Mouse (Mus musculus) neural tube, embryonic 14.5 days (tissue): ENCODE data around the gene Sectm1a. TPM values are rescaled to one million over a fixed set of nuclear protein-coding genes. Genes with fewer than 3 reads are reported as not detected.
"Not testable (repeated sequence)": the region's sequence is repeated elsewhere in the genome, so short reads cannot be mapped to it uniquely, and the experiment has no call there.

Source experiments
- ATAC-seq: fragments of 200-750 bp; cut with Nextera tagmentation; 2 replicates; pipeline ENCODE4 v1.8.0; 2017; ENCODE audit warnings: low read depth, mild to moderate bottlenecking, moderate TSS enrichment, moderate library complexity
- H3K27ac ChIP-seq: fragments of 300-500 bp; sonication (generic); 2 replicates; pipeline ENCODE4 v1.5.1; 2014; ENCODE audit warnings: low read depth, mild to moderate bottlenecking, control low read depth, low read length, moderate library complexity, mixed read lengths
- H3K27me3 ChIP-seq: fragments of 300-500 bp; sonication (generic); 2 replicates; pipeline ENCODE4 v1.6.1; 2014; ENCODE audit warnings: low read length; ENCODE audit not compliant: control insufficient read depth, insufficient read depth
- H3K36me3 ChIP-seq: fragments of 300-500 bp; sonication (generic); 2 replicates; pipeline ENCODE4 v1.6.1; 2014; ENCODE audit warnings: low read length, mixed read lengths; ENCODE audit not compliant: control insufficient read depth, insufficient read depth
- H3K4me1 ChIP-seq: fragments of 300-500 bp; sonication (generic); 2 replicates; pipeline ENCODE4 v1.6.1; 2014; ENCODE audit warnings: low read length; ENCODE audit not compliant: control insufficient read depth, insufficient read depth
- H3K4me2 ChIP-seq: fragments of 300-500 bp; sonication (generic); 2 replicates; pipeline ENCODE4 v1.6.1; 2014; ENCODE audit warnings: mild to moderate bottlenecking, low read depth, low read length, control low read depth
- H3K4me3 ChIP-seq: fragments of 300-500 bp; sonication (generic); 2 replicates; pipeline ENCODE4 v1.5.1; 2014; ENCODE audit warnings: low read depth, low read length, control low read depth, mixed read lengths
- H3K9ac ChIP-seq: fragments of 300-500 bp; sonication (generic); replicated peaks from 2 replicates; pipeline ENCODE4 v1.6.1; 2014; ENCODE audit warnings: low read depth, mild to moderate bottlenecking, control low read depth, low read length, mixed read lengths
- H3K9me3 ChIP-seq: fragments of 300-500 bp; sonication (generic); 2 replicates; pipeline ENCODE4 v1.6.1; 2016; ENCODE audit warnings: low read length; ENCODE audit not compliant: control insufficient read depth
- WGBS: fragments of 180-500 bp; shearing (Covaris S2); extraction: QIAGEN DNeasy Blood & Tissue Kit; methylation state at CpG from one replicate; pipeline ENCODE4 v1.1.7; 2014; 5-methylcytosine and 5-hydroxymethylcytosine counted together
- polyA plus RNA-seq: library from polyadenylated mRNA; unstranded; fragments of >200 nt; fragmentation: Nextera tagmentation; extraction: Ambion mirVana; gene quantifications from 2 replicates; pipeline ENCODE4 v1.2.1, GENCODE M21; 2014

Sectm1a gene
- polyA plus RNA-seq, 1 experiment from 2014 or later: not detected

GRCm38 (mm10) chr11:121082250-121082649 is 1.2 kb upstream of the Sectm1a start:
- Histone ChIP-seq H3K4me1 (no peaks in the 10 kb centered on the region), H3K27ac (no peak overlapping the region), H3K4me3 (no peak overlapping the region), H3K9ac (no peak overlapping the region), H3K4me2 (no peak overlapping the region), H3K27me3 (no peaks in the 10 kb centered on the region), H3K9me3 (no peaks in the 10 kb centered on the region), H3K36me3 (no peaks in the 10 kb centered on the region)
- WGBS: 81% methylated on average over 3 of the region's 3 CpGs
- ATAC-seq: no peak

DNA sequence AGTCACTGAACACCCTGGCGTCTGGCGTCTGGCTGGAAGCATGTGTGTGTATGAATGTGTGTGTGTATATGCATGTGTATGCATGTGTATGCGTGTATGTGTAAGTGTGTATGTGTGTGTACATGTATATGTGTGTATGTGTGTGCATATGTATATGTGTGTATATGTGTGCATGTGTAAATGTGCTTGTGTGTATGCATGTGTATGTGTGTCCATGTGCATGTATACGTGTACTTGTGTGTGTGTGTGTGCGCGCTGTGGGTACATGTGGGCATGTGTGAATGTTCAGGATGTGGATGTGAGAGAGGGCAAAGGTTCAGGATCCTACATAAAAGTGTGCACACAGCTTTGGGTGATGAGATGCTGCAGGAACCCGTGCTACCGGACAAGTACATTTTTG is 690 bp downstream of the Sectm1a start:
- H3K27ac ChIP-seq: no peak overlapping the region
- H3K9me3 ChIP-seq: no peaks in the 10 kb centered on the region
- no peak overlapping the region for H3K9ac ChIP-seq
- H3K27me3 ChIP-seq: no peaks in the 10 kb centered on the region
- H3K36me3 ChIP-seq: no peaks in the 10 kb centered on the region
- H3K4me2 ChIP-seq: no peak overlapping the region
- H3K4me3 ChIP-seq: no peak overlapping the region
- no peak for ATAC-seq
- WGBS: 97% methylated on average over 8 of the region's 8 CpGs
- no peaks in the 10 kb centered on the region for H3K4me1 ChIP-seq

DNA sequence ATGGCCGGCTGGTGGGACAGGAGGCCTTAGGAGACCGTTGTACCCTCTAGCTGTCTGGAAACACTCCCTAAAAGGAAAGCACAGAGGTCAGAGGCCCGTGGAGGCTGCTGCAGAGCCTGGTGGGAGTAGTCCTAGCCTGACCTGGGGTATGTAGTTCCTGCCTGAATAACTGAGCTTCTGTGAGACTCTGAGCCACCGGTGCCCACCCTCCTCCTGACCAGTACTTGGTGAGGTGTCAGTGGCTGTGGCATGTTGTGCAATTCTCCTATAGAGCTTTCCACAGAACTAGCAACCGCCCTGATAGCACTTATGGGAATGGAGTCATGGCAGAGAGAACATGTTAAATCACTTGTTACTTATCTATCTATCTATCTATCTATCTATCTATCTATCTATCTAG is 5.4 kb downstream of the Sectm1a start:
- Histone ChIP-seq H3K9me3 (no peaks in the 10 kb centered on the region), H3K9ac (no peak overlapping the region), H3K4me3 (no peak overlapping the region), H3K27me3 (no peaks in the 10 kb centered on the region), H3K4me1 (no peaks in the 10 kb centered on the region), H3K27ac (no peak overlapping the region), H3K36me3 (no peaks in the 10 kb centered on the region), H3K4me2 (no peak overlapping the region)
- no peak for ATAC-seq
- 87% methylated on average over 5 of the region's 5 CpGs for WGBS

GRCm38 (mm10) chr11:121069662-121070061 is 11.4 kb downstream of the Sectm1a start:
- not testable (repeated sequence) for H3K9ac ChIP-seq, H3K36me3 ChIP-seq, H3K27ac ChIP-seq, ATAC-seq, H3K27me3 ChIP-seq, H3K4me2 ChIP-seq, H3K4me3 ChIP-seq, H3K9me3 ChIP-seq, H3K4me1 ChIP-seq
- 96% methylated on average over 11 of the region's 16 CpGs for WGBS

- Histone ChIP-seq H3K4me2 (no peak overlapping the region), H3K9me3 (no peaks in the 10 kb centered on the region), H3K4me1 (no peaks in the 10 kb centered on the region), H3K27me3 (no peaks in the 10 kb centered on the region), H3K36me3 (no peaks in the 10 kb centered on the region), H3K4me3 (no peak overlapping the region), H3K27ac (no peak overlapping the region), H3K9ac (no peak overlapping the region)
- no peak for ATAC-seq
- WGBS: 97% methylated on average over 2 of the region's 2 CpGs
Measured at GRCm38 (mm10) chr11:121067895-121068294, 13.1 kb downstream of the Sectm1a start.

GRCm38 (mm10) chr11:121064197-121064596 is 16.8 kb downstream of the Sectm1a start:
- no peaks in the 10 kb centered on the region for H3K9me3 ChIP-seq
- no peak overlapping the region for H3K4me2 ChIP-seq
- H3K27me3 ChIP-seq: no peaks in the 10 kb centered on the region
- no peaks in the 10 kb centered on the region for H3K36me3 ChIP-seq
- ATAC-seq: no peak
- no peak overlapping the region for H3K9ac ChIP-seq
- no peak overlapping the region for H3K4me3 ChIP-seq
- no peak overlapping the region for H3K27ac ChIP-seq
- no peaks in the 10 kb centered on the region for H3K4me1 ChIP-seq
- 80% methylated on average over 3 of the region's 3 CpGs for WGBS

DNA sequence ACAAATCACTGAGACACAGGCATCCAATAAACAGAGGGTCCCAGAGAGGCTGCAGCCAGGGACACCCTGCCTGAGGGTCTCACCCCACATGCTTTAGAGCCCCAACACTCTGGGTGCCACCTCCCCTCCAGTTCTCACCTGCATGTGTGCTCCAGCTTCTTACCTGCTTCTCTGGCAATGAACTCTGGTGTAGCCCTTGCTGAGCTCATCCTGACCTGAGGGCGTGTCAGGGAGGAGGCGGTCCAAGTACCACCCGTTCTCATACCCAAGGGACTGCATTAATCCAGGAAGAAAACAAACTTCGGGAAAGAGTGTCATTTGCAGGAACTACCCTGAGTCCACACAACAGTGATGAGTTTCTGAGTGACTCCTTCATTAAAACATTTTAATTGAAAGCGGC is 17.6 kb downstream of the Sectm1a start, which contains the start of gene Sectm1b:
Sectm1b (minus strand) TSS at position 191 of the 400 bp plus-strand sequence.
- Histone ChIP-seq H3K9me3 (no peaks in the 10 kb centered on the region), H3K36me3 (no peaks in the 10 kb centered on the region), H3K4me1 (no peaks in the 10 kb centered on the region), H3K9ac (no peak within 1 kb of the TSS), H3K4me3 (no peak within 1 kb of the TSS), H3K4me2 (no peak within 1 kb of the TSS), H3K27ac (no peak within 1 kb of the TSS), H3K27me3 (no peaks in the 10 kb centered on the region)
- ATAC-seq: no peak
- WGBS: 88% methylated on average over 5 of the region's 5 CpGs

DNA sequence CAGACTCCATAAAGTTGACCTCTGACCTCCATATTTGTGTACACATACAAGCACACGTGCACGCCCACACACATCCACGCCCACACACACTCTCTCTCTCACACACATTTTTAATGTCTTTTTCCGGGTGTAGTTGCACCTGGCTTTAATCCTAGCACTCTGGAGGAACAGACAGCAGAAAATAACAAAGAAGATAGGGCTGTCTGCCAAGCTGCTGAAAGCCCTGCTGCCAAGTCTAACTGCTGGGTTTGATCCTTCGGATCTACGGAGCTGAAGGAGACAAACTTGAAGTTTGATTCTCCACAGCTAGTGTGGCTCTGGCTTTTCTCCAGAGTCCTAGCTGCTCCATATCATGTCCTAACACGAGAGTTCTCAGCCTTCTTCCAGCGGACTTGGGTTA is 19.4 kb downstream of the Sectm1a start:
- Histone ChIP-seq H3K9ac (no peak overlapping the region), H3K27me3 (no peaks in the 10 kb centered on the region), H3K27ac (no peak overlapping the region), H3K4me2 (no peak overlapping the region), H3K9me3 (no peaks in the 10 kb centered on the region), H3K36me3 (no peaks in the 10 kb centered on the region), H3K4me1 (no peaks in the 10 kb centered on the region), H3K4me3 (no peak overlapping the region)
- no peak for ATAC-seq
- 84% methylated on average over 8 of the region's 8 CpGs for WGBS

GRCm38 (mm10) chr11:121060401-121061067 is 20.5 kb downstream of the Sectm1a start:
- not testable (repeated sequence) for H3K4me2 ChIP-seq, ATAC-seq, H3K9ac ChIP-seq, H3K4me3 ChIP-seq, H3K36me3 ChIP-seq, H3K27ac ChIP-seq, H3K4me1 ChIP-seq, H3K27me3 ChIP-seq, H3K9me3 ChIP-seq
- WGBS: 96% methylated on average over 6 of the region's 6 CpGs
